Mouse (Mus musculus) MEL (cell line): Measurements from ENCODE around the gene Gpsm2.

Experiments used
- CTCF ChIP-seq, 3 experiments: IDR thresholded peaks in 2 of 3; conservative IDR thresholded peaks in 1 of 3; 2 replicates each; pipeline ENCODE4 v1.5.1; 2011 to 2012; ENCODE audit warnings: low read length in 3 of 3, low read depth in 2 of 3, mild to moderate bottlenecking in 2 of 3, improper control_type of control experiment in 1 of 3, inconsistent platforms in 1 of 3, mixed read lengths in 1 of 3, moderate library complexity in 1 of 3; ENCODE audit not compliant: control insufficient read depth in 1 of 3, insufficient read depth in 1 of 3, poor library complexity in 1 of 3, severe bottlenecking in 1 of 3
- ELF1 ChIP-seq: IDR thresholded peaks from 2 replicates; pipeline ENCODE4 v1.6.1; 2014; ENCODE audit warnings: low read depth, mild to moderate bottlenecking, inconsistent platforms, low read length, improper control_type of control experiment, moderate library complexity
- EP300 ChIP-seq, 2 experiments: IDR thresholded peaks; 2 replicates each; pipeline ENCODE4 v1.6.1; 2011; ENCODE audit warnings: improper control_type of control experiment in 2 of 2, low read length in 2 of 2, low read depth in 1 of 2, mild to moderate bottlenecking in 1 of 2
- ETS1 ChIP-seq: IDR thresholded peaks from 2 replicates; pipeline ENCODE4 v1.6.1; 2012; ENCODE audit warnings: low read depth, mild to moderate bottlenecking, inconsistent platforms, low read length, improper control_type of control experiment, moderate library complexity
- GABPA ChIP-seq: IDR thresholded peaks from 2 replicates; pipeline ENCODE4 v1.6.1; 2012; ENCODE audit warnings: low read depth, mild to moderate bottlenecking, inconsistent platforms, low read length, improper control_type of control experiment, moderate library complexity
- JUND ChIP-seq: IDR thresholded peaks from 2 replicates; pipeline ENCODE4 v1.6.1; 2011; ENCODE audit warnings: low read depth, mild to moderate bottlenecking, improper control_type of control experiment, low read length
- MAFK ChIP-seq: IDR thresholded peaks from 2 replicates; pipeline ENCODE4 v1.6.1; 2011; ENCODE audit warnings: low read depth, mild to moderate bottlenecking, low read length, improper control_type of control experiment, borderline replicate concordance
- MXI1 ChIP-seq: IDR thresholded peaks from 2 replicates; pipeline ENCODE4 v1.6.1; 2011; ENCODE audit warnings: mild to moderate bottlenecking, low read depth, low read length, improper control_type of control experiment
- NRF1 ChIP-seq: IDR thresholded peaks from 2 replicates; pipeline ENCODE4 v1.6.1; 2014; ENCODE audit warnings: low read depth, mild to moderate bottlenecking, inconsistent platforms, low read length, improper control_type of control experiment, moderate library complexity; ENCODE audit not compliant: poor library complexity, insufficient read depth, severe bottlenecking
- POLR2A ChIP-seq, 2 experiments: IDR thresholded peaks; 2 replicates each; pipeline ENCODE4 v1.6.1; 2011 to 2012; ENCODE audit warnings: low read length in 2 of 2, mild to moderate bottlenecking in 2 of 2, control low read depth in 1 of 2, improper control_type of control experiment in 1 of 2, low read depth in 1 of 2, moderate library complexity in 1 of 2; ENCODE audit not compliant: control insufficient read depth in 1 of 2, insufficient read depth in 1 of 2, poor library complexity in 1 of 2
- RCOR1 ChIP-seq: IDR thresholded peaks from 2 replicates; pipeline ENCODE4 v1.6.1; 2012; ENCODE audit warnings: low read depth, mild to moderate bottlenecking, inconsistent platforms, low read length, improper control_type of control experiment
- UBTF ChIP-seq: IDR thresholded peaks from 2 replicates; pipeline ENCODE4 v1.6.1; 2012; ENCODE audit warnings: low read depth, mild to moderate bottlenecking, inconsistent platforms, low read length, improper control_type of control experiment, moderate library complexity, borderline replicate concordance; ENCODE audit not compliant: insufficient read depth

GRCm38 (mm10) chr3:108719761-108720160 is 2.3 kb downstream of the Gpsm2 start:
- no peak for TF ChIP-seq GABPA
- TF ChIP-seq ELF1, result no peak
- no peak for TF ChIP-seq NRF1
- no peak for TF ChIP-seq CTCF (IDR thresholded peaks at IDR 0.05 in 2 of 3, conservative IDR thresholded peaks at IDR 0.05 in 1 of 3; ENCODE audit: control insufficient read depth in 1 of 3, insufficient read depth in 1 of 3, low read depth in 2 of 3, low read length in 3 of 3, poor library complexity in 1 of 3, severe bottlenecking in 1 of 3)
- TF ChIP-seq POLR2A (IDR thresholded peaks at IDR 0.05; ENCODE audit: control insufficient read depth in 1 of 2, insufficient read depth in 1 of 2, low read depth in 1 of 2, low read length in 2 of 2, poor library complexity in 1 of 2), result no peak
- TF ChIP-seq MXI1, result no peak
- no peak for TF ChIP-seq MAFK
- no peak for TF ChIP-seq EP300 (IDR thresholded peaks at IDR 0.05; ENCODE audit: low read depth in 1 of 2, low read length in 2 of 2)
- TF ChIP-seq ETS1, result no peak
- no peak for TF ChIP-seq RCOR1
- TF ChIP-seq JUND, result no peak
- TF ChIP-seq UBTF, result no peak
